Mouse (Mus musculus) frontal cortex, postnatal 10 days (tissue): ENCODE measurements around the gene Gm49661.
A peak's percentile ranks its signal among the peaks of the same experiment; 100 is the strongest.

ENCODE experiments used
- DNase-seq, 2 experiments: peaks; one replicate each; pipeline ENCODE4 v3.0.0; 2022; ENCODE audit warnings: low spot score in 2 of 2, mixed read lengths in 1 of 2

The Gm49661 gene

DNA sequence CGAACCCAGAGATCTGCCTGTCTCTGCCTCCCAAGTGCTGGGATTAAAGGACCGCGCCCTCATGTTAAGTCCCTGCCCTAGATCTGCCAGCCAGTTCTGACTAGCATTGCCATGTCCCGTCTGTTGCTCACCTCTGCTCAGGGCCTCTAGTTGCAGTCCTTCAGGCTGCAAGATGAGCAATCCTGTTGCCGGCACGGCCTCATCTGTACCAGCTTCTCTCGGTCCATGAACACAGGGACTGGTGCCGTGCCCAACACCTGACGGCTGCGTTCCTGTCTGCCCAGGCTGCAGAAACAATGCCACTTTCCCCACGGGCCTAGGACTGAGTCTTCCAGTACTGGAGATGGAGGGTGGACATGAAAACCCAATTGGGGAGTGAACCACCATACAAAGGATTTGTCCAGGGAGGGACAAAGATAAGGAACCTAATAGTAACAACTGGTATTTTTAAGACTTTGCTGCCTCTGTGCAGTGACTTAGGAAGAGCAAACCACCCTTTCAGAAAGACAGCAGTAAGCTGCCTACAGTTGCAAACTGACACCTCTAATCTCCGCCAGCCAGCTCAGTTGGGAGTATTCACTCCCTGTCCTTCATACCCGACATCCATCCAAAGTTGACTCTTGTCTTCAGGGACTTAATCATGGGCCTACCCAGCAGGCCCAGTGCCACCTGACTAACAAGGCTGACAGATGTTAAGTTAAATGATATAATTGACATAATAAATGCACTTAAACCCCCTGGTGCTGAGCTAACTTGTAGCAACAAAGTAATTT is 1.5 kb downstream of the Gm49661 start:
- no peak for DNase-seq

GRCm38 (mm10) chr8:84966603-84967002 is 2.6 kb downstream of the Gm49661 start:
- no peak for DNase-seq

- peak; percentile 92 for DNase-seq
These were observed 3.4 kb downstream of the Gm49661 start for GRCm38 (mm10) chr8:84965731-84966291.

DNA sequence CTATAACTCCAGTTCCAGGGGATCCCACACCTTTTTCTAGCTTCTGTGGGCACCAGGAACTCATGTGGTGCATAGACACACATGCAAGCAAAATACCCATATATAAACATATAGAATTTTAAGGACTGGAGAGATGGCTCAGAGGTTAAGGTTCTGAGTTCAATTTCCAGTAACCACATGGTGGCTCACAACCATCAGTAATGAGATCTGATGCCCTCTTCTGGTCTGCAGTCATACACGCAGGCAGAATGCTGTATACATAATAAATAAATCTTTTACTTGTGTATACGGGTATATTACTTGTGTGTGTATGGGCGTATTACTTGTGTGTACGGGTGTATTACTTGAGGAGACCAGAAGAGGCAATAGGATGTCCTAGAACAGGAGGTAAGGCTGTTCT is 5.3 kb downstream of the Gm49661 start:
- no peak for DNase-seq

- no peak for DNase-seq
These were observed 9.4 kb downstream of the Gm49661 start for GRCm38 (mm10) chr8:84959811-84960210.

DNA sequence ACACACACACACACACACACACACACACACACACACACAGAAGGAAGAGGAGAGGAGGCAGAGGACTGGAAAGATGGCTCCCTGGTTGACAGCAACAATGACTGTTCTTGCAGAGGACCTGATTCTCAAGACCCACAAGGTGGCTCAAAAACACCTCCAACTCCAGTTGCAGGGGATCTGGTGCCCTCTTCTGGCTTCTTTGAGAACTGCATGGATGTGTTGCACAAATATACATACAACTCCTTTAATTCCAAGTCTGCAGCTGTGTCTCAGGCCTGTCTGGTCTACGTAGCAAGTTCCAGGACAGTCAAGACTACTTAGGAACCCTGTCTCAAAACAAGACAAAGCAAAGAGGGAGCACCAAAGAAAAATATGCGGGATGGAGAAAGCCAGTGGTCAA is 12.5 kb downstream of the Gm49661 start:
- DNase-seq, result peak in 1 of 2 experiments; percentile 58

- no peak for DNase-seq
These were observed 16.5 kb downstream of the Gm49661 start for GRCm38 (mm10) chr8:84952612-84953255.

DNA sequence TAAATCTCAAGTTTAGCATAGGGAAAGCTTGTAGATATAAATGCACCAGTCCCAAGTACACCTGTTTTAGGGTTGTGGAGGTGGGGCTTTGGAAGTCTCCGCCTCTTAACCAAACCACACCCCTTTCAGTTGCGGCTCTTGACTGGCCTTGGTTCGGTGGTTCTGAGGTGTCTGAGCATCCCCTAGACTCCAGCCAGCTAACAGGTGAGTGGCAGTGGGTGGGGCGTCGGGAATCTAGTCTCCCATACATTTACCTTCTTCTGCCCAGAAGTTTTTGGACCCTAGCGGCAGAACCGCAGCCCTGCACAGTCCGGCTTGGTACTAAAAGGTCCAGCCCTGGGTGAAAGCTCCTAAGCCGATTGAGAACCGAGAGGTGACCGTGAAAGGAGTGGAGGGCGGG is 19.5 kb downstream of the Gm49661 start:
- DNase-seq, result no peak

- DNase-seq, result no peak
These were observed 22.0 kb downstream of the Gm49661 start for GRCm38 (mm10) chr8:84947241-84947545.

DNA sequence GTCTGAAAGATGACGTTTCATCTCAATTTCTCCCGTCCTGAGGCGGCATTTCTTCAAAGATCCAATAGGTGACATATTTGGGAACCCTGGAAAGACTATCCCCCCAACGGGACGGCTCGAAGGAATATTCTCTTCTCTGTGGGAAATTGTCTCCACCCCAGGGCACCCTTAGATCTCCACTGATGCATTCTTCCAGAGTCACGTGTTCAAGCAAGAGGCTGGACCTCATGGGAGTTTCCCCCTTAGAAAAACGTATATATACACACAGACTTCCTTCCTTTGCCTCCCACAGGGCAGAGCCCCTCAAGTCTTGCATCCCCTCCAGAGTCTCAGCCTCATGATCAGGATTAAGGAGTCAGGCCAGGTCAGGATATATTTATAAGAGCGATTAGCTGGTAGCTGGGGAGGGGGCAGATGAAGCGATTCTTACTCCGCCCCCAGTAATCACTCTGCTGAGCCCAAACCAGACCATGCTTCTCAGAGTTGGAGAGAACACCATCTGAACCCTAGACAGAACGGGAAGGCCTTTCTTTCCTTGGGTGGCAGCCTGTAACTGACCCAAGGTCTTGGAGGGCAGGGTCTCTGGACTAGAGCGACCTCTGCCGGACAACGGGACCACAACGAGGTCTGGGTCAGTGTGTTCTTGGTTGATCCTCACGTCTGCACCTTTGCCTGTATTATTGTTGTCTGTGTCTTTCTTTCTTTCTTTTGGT is 22.5 kb downstream of the Gm49661 start, which contains the start of gene Rtbdn:
Rtbdn (plus strand) TSS at position 464 of the 713 bp plus-strand sequence.
- DNase-seq, result no peak

- DNase-seq, result peak in 1 of 2 experiments; percentile 58
These were observed 23.4 kb downstream of the Gm49661 start for GRCm38 (mm10) chr8:84945633-84946527.

DNA sequence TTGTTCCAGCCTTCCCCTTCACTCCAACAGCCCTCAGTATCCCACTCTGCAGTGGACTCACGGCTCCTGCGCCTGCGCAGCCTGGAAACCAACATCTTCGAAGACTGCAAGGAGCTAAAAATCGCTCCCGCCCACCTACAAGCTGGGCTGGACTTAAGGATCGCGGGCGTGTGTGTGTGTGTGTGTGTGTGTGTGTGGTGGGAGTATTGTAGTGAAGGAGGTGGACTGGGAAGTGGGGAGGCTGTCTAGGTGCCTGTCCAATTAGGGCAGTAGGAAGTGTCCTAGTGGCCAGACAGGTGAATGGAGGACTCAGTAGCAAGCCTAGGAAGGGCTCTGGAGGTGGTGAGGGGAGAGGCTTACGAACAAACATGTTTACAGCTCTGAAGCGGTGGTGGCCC is 24.0 kb downstream of the Gm49661 start:
- peak; percentile 69 to 78 for DNase-seq

GRCm38 (mm10) chr8:84944478-84945160 is 24.6 kb downstream of the Gm49661 start:
- DNase-seq, result peak; percentile 62 to 66

DNA sequence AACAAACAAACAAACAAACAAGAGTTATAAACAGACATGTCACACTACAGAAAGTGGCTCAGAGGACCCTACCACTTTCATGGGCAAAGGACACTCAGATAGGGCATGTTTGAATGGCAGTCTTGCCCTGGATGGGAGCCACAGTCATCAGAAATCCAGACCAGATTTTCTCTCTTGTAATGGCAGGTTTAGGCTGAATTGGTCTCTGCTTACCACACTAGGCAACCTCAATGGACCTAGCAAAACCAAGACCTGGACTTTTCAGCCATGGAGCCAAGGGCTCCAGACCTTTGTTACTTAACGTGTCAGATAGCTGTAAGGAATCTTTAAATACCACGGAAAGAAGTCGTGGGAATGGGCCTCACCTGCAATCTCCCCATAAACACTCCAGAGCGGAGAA is 25.5 kb downstream of the Gm49661 start:
- DNase-seq, result no peak

GRCm38 (mm10) chr8:84937620-84938485 is 31.4 kb downstream of the Gm49661 start:
- DNase-seq, result no peak

DNA sequence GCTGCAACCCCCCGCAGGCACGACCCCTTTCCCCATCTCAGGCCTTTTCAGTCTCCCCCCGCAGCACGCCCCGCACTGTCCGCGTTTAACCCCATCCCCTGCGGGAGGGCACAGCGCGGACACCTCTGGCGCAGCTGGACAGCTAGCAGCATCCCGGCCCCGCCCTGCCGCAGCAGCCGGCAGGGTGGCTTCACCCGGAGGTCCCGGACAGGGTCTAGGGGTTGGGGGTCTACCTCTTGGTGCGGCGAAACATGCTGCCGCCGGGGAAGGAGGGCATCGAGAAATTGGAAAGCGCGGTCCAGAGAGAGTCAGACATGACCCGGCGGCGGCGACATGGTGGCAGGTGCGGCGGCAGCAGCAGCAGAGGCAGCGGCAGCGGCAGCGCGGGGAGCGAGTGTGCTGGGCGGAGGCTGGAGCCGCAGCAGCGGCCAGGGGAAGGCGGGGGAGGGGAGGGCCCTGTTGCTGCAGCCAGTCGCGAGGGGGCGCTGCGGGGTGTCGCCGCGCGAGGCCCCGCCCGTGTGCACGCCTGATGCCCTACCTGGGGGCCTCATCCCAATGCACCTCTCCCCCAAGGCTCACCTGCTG is 32.2 kb downstream of the Gm49661 start, which contains the start of gene Mast1:
Mast1 (minus strand) TSS at position 398 of the 585 bp plus-strand sequence.
- DNase-seq, result peak in 1 of 2 experiments; percentile 72

DNA sequence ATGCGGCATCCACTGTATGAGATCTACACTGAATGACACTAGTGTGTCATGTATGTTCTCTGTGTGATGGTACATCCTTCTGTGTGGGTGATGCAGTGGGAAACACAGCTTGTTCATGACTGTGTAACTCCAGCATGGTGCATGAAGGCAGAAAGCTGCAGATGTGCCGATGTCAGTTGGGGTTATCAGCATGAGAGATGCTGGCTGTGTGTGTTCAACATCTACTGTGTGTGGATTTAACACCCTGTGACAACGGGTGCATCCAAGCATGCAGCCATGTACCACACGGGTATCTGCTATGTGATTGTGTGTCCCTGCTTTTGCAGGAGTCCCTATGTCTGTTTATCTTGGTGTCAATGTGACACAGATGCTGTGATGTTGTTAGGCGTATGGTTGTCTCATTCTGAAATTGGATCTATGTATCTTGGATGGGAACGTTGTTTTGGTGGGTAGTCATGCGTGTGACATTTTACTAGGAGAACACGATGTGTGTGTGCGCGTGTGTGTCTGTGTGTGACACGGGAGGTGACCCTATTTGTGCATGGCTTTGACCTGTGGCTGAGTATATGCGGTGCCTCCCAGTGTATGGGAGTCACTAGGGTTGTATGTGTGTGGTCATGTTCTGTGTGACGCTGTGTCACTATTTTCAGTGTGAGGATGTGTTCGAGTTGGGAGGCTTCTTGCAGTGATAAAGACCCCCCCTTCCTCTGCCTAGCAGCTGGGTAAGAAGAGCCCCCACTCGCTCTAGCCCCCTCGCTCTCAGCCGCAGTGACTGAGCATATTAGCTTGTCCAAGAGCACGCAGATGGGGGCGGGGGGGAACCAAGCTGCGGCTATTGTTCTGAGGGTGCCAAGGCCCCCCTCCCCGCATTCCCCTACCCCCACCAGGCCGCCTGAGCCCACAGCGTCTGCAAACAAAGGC is 32.9 kb downstream of the Gm49661 start:
- no peak for DNase-seq

DNA sequence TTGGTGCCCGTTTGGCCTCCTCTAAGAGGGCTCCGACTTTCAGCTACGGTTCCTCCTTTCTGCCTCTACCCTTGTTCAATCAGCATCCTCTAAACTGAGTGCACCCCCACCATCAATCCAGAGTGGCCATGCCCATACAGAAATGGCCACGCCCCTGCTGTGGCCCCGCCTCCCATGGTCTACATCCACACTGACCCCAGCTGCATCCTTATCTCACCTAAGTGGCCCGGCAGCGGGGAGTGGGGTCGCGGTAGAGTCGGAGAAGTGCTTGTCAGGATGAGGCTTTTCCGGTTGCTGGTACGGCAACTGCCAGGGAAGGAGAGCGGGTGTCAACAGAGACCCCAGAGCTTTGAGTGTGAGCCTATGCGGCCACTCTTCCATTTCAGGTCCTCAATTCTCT is 33.7 kb downstream of the Gm49661 start:
- no peak for DNase-seq
